Mouse (Mus musculus) adrenal gland, postnatal 10 days (tissue): ENCODE measurements around the gene Atcay. TPM values are rescaled to one million over a fixed set of nuclear protein-coding genes. Genes with fewer than 3 reads are reported as not detected.

Experiments used
- DNase-seq: peaks from one replicate; pipeline ENCODE4 v3.0.0; 2021; ENCODE audit warnings: mixed read lengths
- long read RNA-seq, 2 experiments: library from polyadenylated mRNA; stranded (forward); transcript quantifications; one replicate each; pipeline ENCODE4 v2.0.0; 2021
- total RNA-seq, 2 experiments: library from RNA; stranded (reverse); gene quantifications; 2 replicates each; pipeline ENCODE4 v1.2.3; 2021

The Atcay gene
- total RNA-seq = 1 to 10 TPM; 2.5 to 4.6 TPM
- long read RNA-seq, experiment 1, partial matches to known transcripts = 0 of 2 reads
- long read RNA-seq, experiment 1, other reads (novel, unspliced or antisense) = 0 of 2 reads
- long read RNA-seq, experiment 2 = 0 reads

DNA sequence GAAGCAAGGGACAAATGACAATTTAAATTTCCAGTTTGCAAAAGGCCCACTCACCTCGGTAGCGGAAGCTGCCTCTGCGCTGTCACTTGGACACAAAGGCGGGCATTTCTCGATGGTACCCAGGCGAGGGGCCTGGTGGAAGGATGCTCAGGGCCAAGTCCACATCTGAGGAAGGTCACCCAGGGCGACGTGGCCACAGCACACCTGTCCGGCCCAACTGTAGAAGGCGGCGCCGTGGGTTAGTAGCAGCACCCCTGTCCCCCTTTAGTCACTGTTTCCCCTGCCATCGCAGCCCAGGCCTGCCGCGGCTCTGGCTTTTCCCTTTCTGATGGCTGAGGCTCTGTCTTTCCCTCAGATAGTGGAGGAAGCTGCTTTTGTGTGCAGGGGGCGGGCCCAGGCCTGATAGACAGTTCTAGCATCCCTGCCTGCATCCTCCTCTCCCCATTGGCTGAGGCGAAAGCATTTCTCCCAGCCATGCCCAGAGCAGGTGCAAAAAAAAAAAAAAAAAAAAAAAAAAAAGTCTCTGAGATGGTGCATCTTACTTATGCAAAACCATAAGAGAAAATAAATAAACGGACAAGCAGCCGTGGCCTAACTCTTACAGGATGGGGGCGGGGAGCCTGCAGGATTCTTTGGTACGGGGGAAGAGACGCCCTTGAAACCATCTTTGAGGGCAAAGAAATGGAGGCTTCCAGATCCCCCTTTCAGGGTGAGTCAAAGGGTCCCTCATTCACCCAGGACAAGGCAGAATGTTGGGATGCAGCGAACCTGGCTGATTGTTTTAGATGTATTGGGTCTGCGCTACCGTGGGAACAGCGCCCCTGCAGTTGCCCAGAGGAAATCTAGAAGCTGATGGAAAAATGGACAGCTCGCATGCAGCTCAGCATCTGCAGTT, at the start of gene Atcay:
TSS of gene Atcay (minus strand) at position 396 of the 895 bp plus-strand sequence.
- no peak for DNase-seq

DNA sequence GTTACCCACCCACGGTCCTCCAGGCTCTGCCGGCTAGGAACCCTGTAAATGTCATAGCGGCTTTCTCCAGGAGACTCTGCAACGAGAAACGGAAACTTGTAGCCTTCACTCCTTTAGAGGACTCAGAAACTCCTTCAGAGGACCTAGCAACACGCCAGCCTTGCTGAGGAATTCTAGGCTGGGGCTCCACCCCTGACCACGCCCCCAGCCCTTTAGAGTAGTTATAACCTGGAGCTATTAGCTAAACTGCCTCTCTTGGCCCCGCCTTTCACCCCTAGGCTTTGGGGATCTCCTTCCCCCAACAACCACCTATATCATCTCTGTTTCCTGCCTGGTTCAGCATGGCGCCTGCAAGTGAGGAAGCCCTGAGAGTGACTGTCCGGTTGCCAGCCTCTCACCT, 48.9 kb upstream of the Atcay start:
- DNase-seq = no peak

DNA sequence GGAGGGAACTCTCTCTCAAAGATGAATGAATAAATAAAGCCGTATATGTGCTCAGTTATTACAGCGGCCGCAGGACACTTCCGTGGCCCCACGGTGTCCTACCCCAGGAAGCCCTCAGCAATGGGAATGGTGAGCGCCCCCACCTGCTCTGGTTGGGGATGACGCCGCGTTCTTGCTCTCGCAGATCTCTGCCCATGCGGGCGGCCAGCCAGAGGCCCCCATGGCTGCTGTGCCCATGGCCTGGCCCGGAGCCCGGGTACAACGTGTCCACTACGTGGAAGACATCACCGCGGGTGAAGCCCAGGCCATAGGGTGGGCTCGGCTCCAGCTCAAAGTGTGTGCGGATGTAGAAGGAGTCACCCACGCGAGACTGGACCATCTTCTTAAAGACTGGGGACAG, 47.0 kb upstream of the Atcay start:
- DNase-seq = no peak

DNA sequence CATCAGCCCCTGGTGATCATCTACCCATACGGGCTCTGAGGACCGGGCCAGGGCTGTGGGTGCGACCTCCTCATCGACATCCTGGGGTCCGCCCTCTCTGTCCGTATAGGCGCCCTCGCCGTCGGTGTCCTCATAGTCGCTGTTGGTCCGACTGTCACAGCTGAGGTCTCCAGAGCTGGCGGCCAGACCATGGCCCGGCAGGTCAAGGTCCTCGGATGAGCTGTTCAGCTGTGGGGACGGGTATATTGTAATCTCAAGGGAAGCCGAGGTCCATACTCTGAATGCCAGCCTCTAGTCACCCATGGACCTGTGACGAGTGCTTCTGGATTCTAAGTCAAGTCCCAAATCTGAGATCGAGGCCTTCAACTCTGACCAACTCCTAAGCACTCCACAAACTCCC, 43.2 kb upstream of the Atcay start:
- no peak for DNase-seq

DNA sequence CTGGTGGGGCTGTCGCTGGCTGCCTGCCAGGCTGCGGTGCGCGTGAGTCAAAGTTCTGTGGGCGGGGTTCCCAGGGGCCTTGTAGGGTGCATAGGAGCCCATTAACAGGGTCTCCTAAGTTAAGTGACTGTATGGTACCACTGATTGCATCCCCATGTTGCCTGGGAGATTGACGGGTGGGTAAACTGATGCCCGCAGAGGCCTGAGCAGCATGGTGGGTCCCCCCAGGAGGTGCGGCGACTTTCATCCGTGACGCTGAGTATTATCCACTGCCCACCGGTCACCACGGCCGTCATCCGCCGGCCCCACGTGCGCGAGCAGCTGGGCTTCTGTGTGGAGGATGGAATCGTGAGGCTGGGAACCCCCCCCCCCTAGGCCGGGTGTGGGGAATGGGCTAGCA, 41.7 kb upstream of the Atcay start:
- no peak for DNase-seq

DNA sequence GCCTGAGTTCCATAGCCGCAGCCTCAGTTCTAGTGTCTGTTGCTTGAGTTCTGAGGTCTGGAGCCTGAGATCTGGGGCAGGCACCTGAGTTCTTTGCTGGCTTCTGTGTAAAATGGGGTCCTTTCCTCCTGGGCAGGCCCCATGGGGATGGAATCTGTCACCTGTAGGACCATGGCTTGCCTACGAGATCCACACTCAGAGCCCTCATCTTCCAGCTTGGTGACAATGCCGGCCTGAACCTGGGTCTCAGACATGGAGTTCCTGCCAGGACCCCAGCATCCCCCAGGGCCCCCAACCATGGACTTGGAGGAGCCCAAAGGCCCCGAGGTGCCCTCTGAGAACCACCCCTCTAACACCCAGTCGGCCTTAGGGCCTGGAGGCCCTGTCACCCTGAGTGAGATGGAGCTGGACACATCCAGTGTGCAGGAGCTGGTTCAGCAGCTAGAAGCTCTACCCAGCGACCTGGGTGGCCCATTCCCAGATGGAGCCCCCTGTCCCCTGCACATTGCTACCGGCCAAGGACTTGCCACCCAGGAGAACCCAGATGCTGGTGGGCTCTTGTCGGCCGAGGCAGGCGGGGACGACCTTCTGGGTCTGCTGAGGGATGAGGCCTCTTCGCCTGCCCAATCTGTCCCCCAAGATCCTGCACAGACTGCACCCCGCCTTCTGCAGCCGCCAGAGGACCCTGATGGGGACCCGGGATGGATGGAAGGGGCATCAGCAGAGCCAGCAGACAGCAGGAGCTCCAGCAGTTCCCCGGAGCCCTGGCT, 38.2 kb upstream of the Atcay start:
- no peak for DNase-seq

DNA sequence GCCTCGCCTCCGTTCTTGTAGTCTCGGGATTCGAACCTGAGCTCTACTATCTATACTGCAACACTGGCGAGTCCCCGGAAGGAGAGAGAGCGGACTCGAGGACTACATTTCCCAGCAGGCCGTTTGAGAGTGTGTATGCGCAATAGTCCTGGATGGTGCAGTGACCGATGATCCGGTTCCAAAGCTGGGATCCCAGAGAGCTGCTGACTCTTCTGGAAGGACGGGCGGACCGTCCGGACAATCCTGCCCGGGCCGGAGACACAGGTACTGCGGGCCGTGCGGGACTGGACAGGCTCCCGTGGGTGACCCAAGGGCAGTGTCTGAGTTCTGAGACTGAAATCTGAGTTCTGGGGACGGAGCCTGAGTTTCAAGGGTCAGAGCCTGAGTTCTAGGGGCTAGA, 37.4 kb upstream of the Atcay start:
- DNase-seq = peak; percentile 88

DNA sequence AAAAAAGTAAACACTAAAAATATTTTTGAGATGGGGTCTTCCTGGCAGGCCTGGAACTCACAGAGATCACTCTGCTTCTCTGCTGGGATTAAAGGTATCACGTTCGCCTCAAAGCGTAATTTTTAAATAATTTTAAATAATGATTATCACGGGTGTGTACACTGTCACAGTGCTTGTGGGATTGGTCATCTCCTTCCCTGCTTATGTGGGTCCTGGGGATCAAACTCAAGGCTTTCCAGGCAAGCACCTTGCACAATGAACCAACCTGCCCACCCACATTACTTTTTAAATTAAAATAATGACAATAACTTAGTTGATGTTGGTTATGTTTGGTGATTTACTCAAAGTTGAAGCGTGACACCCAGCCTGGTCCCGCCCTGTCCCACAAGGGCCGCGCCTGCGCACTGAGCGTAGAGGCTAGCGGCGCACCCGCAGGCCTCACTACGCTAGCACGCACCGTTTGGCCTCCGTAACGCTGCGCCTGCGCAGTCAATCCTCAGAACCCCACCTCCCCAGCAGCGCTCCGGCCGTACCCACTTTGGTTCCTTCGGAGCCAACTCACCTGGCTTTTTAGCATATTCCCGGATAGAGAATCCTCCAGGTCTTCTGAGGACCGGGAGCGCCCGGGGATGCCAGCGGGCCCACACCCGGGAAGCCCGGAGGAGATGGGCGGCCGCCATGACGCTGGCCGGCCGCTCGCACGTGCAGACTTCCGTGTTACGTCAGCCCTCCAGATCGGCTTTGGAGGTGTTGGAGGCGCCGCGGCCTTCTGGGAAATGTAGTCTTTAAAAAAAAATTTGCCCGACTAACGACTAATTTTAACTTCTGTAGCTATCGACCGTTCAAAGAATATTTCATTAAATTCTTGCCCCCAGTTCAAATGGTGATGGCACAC, 35.8 kb upstream of the Atcay start, which contains the start of the genes Mrpl54 and Apba3:
TSS of gene Mrpl54 (minus strand) at position 724 of the 895 bp plus-strand sequence.
TSS of gene Apba3 (plus strand) at position 750 of the 895 bp plus-strand sequence.
- peak; percentile 97 for DNase-seq

DNA sequence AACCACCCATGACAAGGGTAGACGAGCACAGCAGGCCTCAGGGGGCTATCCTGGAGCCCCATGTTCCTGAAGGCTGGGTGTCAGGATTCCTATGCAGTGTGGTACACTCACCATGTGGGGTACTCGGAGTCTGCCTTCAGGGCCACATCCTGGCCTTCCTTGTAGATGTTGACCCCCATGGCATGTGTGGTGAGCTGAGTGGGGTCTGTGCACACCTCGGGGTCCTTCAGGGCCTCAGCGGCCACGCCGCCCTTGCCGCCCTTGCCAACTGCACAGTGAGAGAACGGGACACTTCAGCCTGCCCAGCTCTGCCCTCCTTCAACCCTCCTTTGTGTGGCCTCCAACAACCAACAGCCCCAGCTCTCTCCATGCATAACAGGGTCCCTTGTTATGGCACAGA, 34.9 kb upstream of the Atcay start:
- DNase-seq = no peak

DNA sequence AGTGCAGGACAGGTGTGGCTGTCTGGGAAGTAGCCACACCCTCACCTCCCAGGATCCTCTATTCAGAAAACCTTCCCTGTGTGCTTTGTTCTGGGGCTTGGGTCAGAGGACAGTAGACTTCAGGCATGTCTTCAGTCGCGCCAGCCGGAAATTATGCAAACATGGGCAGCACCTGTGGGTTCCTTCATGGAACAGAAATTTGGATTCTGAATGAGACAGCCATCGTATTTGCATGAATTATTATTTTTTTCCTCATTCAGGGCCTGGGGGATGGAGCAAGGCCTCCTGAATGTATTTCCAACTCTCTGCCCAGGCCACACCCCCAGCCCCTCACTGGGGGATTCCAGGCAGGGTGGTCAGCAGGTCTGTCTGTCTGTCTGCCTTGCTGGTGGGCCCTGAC, 30.4 kb upstream of the Atcay start:
- DNase-seq = no peak

DNA sequence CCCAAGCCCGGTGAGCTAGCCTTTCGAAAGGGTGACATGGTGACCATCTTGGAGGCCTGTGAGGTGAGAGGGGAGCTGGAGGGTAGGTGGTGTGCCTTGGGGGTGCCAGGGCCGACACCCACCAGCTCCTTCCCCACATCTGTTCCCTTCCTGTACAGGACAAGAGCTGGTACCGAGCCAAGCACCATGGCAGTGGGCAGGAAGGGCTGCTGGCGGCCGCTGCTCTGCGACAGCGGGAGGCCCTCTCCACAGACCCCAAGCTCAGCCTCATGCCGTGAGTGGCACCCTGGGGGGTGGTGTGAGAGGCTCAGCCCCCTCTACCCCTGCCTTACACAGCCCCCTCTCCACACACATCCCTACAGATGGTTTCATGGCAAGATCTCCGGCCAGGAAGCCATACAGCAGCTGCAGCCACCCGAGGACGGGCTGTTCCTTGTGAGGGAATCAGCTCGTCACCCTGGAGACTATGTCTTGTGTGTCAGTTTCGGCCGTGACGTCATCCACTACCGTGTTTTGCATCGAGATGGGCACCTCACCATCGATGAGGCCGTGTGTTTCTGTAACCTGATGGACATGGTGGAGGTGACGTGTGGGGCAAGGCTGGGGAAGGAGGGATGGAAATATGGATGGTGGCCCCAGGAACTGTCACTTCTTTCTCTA, 28.7 kb upstream of the Atcay start:
- DNase-seq = no peak

DNA sequence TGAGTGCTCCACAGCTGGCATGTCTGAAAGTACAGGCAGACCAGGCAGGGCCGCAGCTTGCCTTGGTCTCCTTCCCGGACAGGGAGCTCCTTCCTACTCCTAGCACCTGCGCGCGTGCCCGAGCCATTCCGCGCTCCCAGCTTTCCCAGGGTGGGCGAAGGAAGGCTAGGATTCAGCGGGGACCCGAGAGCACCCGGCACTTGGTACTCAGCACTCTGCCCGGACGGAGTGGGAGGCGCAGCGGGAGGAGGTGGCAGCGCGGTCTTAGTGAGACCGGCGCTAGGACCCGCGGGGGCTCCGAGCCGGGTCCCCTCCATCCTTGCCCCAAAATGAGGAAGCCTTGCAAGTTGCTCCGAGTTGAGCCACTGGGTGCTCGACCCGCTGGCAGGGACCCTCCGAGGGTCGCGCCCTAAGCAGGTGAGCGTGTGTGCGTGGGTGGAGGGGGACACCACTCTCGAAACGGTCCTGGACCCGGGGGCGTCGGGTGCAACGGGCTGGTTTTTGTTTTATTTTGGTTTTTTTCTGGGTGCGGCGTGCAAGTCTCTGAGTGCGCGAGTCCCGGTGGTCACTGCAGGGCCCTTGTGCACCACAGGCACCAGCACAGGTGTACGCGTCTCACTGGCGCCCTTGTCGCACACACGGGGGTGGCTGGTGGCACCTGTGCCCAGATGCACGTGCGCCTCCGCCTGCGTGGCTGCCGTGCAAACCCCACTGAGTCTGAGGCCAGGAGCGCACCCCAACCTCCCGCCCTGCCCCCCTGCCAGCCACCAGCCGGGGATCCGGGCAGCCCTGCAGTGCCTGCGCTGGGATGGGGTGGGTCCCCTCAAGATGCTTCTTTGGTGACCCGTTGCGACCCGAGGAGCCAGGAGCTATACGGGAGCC, 26.8 kb upstream of the Atcay start:
- no peak for DNase-seq

DNA sequence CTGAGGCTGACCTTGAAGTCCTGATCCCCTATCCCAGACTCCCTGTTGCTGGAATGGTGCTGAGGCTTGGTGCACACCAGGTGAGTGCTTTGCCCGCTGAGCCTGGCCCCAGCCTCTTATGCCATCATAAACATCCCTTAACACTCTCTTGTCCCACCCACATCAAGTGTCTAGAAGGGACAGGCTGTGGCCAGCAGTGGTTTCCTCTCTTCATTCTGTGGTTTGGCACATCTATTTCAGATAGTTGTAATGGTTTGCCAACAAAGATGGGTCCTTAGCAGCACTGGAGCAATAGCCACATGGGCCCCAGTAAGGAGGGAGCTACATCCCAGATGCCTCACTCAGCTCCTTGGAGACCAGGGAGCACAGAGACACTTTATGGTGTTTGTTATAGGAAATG, 24.3 kb upstream of the Atcay start:
- DNase-seq = no peak

DNA sequence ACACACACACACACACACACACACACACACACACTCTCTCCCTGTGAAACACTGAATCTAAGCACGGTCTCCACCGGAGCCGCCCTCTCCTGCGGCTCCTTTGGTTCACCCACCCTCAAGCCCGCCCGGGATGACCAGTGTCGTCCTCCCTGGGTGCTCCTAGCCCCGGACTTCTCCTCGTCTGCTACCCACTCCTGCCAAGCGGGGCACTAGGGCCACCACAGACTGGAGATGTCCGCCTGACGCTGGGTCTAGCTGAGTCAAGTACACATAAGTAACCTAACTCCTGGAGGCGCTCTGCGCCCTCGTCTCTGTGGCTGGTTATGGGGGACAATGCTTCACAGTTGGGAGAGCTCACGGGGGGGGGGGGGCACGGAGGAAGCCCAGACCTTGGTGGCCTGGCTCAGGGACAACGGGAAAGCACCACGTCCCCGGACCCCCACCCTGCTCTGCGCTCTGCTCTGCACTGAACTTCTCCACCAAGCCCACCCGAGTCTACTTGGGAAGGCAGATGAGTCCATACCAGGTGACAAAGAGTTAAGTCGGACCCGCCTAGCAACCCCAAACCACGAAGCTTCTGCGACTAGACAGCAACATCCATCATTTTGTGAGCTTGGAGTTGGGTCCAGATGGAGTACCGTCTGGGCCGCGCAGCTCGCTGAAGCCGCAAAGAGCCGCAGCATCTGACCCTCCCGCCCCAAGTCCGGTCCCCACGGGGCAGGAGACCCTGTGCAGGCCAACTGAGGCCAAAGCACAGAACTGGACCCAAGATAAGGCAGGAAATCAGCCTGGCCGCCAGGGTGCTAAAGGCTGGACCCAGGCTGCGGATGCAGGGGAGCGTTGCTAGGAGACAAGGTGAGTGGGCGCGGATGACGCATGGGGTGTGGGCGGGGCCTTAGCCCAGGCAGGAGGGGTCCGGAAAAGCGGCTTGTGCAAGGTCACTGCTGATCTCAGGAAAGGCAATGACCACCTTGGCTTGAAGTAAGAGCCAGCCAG, 22.1 kb upstream of the Atcay start, which contains the start of gene Matk:
TSS of gene Matk (plus strand) at position 512 of the 996 bp plus-strand sequence.
- DNase-seq = peak; percentile 73

DNA sequence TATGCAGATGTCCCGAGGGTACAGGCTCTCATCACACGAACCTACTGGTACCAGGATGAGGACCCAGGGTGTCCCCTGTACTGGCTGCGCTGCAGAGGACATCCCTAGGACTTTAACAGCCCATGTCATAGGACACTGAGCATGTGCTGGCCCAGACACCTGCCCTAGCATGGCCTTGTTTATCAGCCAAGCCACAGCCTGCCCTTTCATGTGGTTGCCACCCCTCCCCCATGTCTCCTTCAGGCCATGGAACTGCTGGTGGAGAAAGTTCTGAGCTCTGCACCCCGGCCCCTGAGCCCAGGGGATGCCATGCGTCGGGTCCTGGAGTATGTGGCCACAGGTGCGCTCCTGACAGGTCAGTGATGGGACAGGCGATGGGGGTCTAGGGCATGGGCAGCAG, 18.8 kb upstream of the Atcay start:
- no peak for DNase-seq

DNA sequence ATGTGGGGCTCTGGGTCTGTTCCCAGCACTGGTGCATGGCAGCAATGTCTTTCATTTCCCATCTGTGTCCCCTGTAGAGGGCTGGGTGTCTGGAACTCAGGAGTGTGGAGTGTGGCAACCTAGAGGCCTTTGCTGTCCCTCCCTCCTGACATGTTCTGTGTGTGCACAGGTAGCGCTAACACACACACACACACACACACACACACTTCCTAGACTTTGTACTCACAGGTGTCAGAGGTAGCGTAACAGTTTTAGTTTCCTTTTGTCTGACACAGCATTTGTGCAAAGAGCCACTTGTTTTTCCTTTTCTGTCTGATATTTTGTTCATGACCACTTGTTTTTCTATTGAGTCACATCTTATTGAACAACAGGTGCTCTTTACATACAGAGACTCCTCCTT, 17.2 kb upstream of the Atcay start:
- no peak for DNase-seq

DNA sequence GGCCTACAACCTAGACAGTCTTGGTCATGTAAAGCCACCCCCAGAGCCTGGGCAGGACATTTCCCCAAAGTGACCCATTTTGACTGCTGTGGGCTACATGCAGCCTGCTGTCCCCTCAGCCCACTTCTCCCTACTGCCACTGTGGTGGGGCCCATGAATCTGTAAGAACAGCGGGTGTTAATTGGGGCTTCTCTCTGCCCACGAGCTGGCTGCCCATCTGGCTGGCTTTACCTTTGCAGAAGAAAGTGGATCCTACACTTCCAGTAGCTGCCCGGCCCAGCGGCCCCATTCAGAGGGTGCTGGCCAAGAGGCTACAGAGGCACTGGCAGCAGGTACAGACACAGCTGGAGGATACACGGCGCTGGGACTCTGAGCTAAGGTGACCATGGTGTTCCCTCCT, 14.5 kb upstream of the Atcay start:
- no peak for DNase-seq

DNA sequence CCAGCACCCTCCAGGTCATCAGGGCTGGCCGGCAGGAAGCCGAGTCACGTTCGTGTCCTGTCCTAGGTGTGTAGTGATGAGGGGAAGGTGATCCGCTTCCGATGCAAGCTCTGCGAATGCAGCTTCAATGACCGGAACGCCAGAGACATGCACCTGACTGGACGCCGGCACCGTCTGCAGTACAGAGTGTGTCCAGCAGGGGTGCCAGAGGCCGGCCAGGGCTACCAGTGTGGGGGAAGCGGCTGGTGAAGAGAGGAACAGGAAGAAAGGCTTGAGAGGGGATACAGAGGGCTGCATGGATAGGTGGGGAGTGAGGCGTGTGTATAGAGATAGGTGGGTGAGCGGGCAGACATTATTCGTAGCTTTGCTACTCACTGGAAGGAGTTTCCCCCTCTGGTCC, 14.0 kb upstream of the Atcay start:
- peak; percentile 91 for DNase-seq

DNA sequence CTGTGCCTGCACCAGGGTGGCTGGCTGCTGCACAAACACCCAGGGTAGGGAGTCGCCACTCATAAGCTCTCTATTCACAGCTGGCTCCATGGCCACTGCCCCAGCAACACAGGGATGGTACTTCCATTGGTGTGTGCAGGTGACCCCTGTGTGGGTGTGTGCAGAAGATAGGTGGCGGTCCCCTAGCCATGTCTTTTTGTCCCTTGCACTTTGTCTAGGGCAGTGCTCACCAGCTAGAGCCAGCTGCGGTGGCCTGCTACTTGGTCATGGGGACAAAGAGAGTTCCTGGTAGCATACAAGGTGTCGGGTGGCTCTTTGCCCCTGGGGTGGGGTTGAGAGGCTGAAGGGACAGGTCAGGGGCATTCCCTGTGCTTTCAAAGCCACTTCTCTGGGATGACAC, 13.5 kb upstream of the Atcay start:
- DNase-seq = no peak
